Mouse (Mus musculus) heart, postnatal 0 days (tissue): ENCODE measurements around the gene Gm11111. TPM values are rescaled to one million over a fixed set of nuclear protein-coding genes. Genes with fewer than 3 reads are reported as not detected.

Experiments
- ATAC-seq: fragments of 200-750 bp; cut with Nextera tagmentation; 2 replicates; pipeline ENCODE4 v1.8.0; 2017; ENCODE audit warnings: low read depth, moderate number of reproducible peaks, moderate library complexity; ENCODE audit not compliant: insufficient read depth
- DNase-seq: peaks from one replicate; pipeline ENCODE4 v3.0.0-alpha.2; 2016; ENCODE audit warnings: low spot score
- H3K27ac ChIP-seq: fragments of 300-500 bp; sonication (generic); 2 replicates; pipeline ENCODE4 v1.5.1; 2014; ENCODE audit warnings: low read depth, mild to moderate bottlenecking
- H3K27me3 ChIP-seq: fragments of 300-500 bp; sonication (generic); 2 replicates; pipeline ENCODE4 v1.6.1; 2014; ENCODE audit warnings: low read length, mixed read lengths; ENCODE audit not compliant: control insufficient read depth, insufficient read depth
- H3K36me3 ChIP-seq: fragments of 300-500 bp; sonication (generic); replicated peaks from 2 replicates; pipeline ENCODE4 v1.6.1; 2014; ENCODE audit warnings: low read length, mixed read lengths; ENCODE audit not compliant: control insufficient read depth, insufficient read depth
- H3K4me1 ChIP-seq: fragments of 300-500 bp; sonication (generic); 2 replicates; pipeline ENCODE4 v1.6.1; 2014; ENCODE audit warnings: antibody characterized with exemption; ENCODE audit not compliant: control insufficient read depth, insufficient read depth
- H3K4me2 ChIP-seq: fragments of 300-500 bp; sonication (generic); 2 replicates; pipeline ENCODE4 v1.6.1; 2014; ENCODE audit warnings: low read depth, mild to moderate bottlenecking, low read length, moderate library complexity
- H3K4me3 ChIP-seq: fragments of 300-500 bp; sonication (generic); 2 replicates; pipeline ENCODE4 v1.5.1; 2014; ENCODE audit warnings: low read depth, low read length
- H3K9ac ChIP-seq: fragments of 300-500 bp; sonication (generic); replicated peaks from 2 replicates; pipeline ENCODE4 v1.6.1; 2014; ENCODE audit warnings: low read depth, low read length, mixed read lengths
- H3K9me3 ChIP-seq: fragments of 300-500 bp; sonication (generic); replicated peaks from 2 replicates; pipeline ENCODE4 v1.6.1; 2016; ENCODE audit warnings: low read length; ENCODE audit not compliant: control insufficient read depth
- CTCF ChIP-seq: IDR thresholded peaks from 2 replicates; pipeline ENCODE4 v1.5.1; 2016; ENCODE audit warnings: antibody characterized with exemption, control low read depth, low read depth
- EP300 ChIP-seq: IDR thresholded peaks from 2 replicates; pipeline ENCODE4 v1.6.1; 2016; ENCODE audit warnings: antibody characterized with exemption, low read depth
- polyA plus RNA-seq: library from polyadenylated mRNA; unstranded; fragments of >200 nt; fragmentation: Nextera tagmentation; extraction: Ambion mirVana; gene quantifications from 2 replicates; pipeline ENCODE4 v1.2.1, GENCODE M21; 2015
- total RNA-seq: library from RNA; depleted of rRNA; stranded (reverse); fragments of >200 nt; gene quantifications from 2 replicates; pipeline ENCODE4 v1.2.3, GENCODE M21; 2014; ENCODE audit warnings: low replicate concordance; rRNA removed

Gene Gm11111
- total and polyA plus RNA-seq, 2 experiments from 2014 or later: not detected

- Histone ChIP-seq H3K27ac (no peak overlapping the region), H3K4me2 (no peak overlapping the region), H3K9me3 (no peaks in the 10 kb centered on the region), H3K9ac (no peak overlapping the region), H3K4me1 (no peaks in the 10 kb centered on the region), H3K36me3 (no peaks in the 10 kb centered on the region), H3K27me3 (no peaks in the 10 kb centered on the region), H3K4me3 (no peak overlapping the region)
- no peak for DNase-seq
- TF ChIP-seq CTCF: no peak
- no peak for TF ChIP-seq EP300
- no peak for ATAC-seq
Observed at GRCm38 (mm10) chr5:98585915-98586314, 33.4 kb downstream of the Gm11111 start.

Other genes with a start within 250 kb of the Gm11111 start
- 0.50 TPM in 1 of 2 replicates, not detected in the other for gene Cfap299, start 223.4 kb upstream of the Gm11111 start, total RNA-seq
- gene Cfap299, start 223.4 kb upstream of the Gm11111 start, polyA plus RNA-seq: 0.20 and 0.38 TPM in 2 replicates